Mouse (Mus musculus) heart, embryonic 12.5 days (tissue): ENCODE results near the gene Muc15. TPM values are rescaled to one million over a fixed set of nuclear protein-coding genes. Genes with fewer than 3 reads are reported as not detected.

Experiments used
- ATAC-seq: fragments of 200-750 bp; cut with Nextera tagmentation; 2 replicates; pipeline ENCODE4 v1.8.0; 2017; ENCODE audit warnings: moderate TSS enrichment, moderate library complexity; ENCODE audit not compliant: insufficient number of reproducible peaks, low FRiP score
- H3K27ac ChIP-seq: fragments of 300-500 bp; sonication (generic); 2 replicates; pipeline ENCODE4 v1.5.1; 2016; ENCODE audit warnings: mild to moderate bottlenecking, moderate library complexity; ENCODE audit not compliant: poor library complexity, severe bottlenecking
- H3K27me3 ChIP-seq: fragments of 300-500 bp; sonication (generic); replicated peaks from 2 replicates; pipeline ENCODE4 v1.6.1; 2016; ENCODE audit warnings: mild to moderate bottlenecking, moderate library complexity
- H3K36me3 ChIP-seq: fragments of 300-500 bp; sonication (generic); 2 replicates; pipeline ENCODE4 v1.6.1; 2016; ENCODE audit warnings: mild to moderate bottlenecking, moderate library complexity
- H3K4me1 ChIP-seq: fragments of 300-500 bp; sonication (generic); replicated peaks from 2 replicates; pipeline ENCODE4 v1.6.1; 2016; ENCODE audit warnings: mild to moderate bottlenecking
- H3K4me2 ChIP-seq: fragments of 300-500 bp; sonication (generic); 2 replicates; pipeline ENCODE4 v1.6.1; 2016; ENCODE audit warnings: mild to moderate bottlenecking, moderate library complexity
- H3K4me3 ChIP-seq: fragments of 300-500 bp; sonication (generic); 2 replicates; pipeline ENCODE4 v1.5.1; 2016; ENCODE audit warnings: mild to moderate bottlenecking
- H3K9ac ChIP-seq: fragments of 300-500 bp; sonication (generic); 2 replicates; pipeline ENCODE4 v1.6.1; 2016; ENCODE audit warnings: mild to moderate bottlenecking, moderate library complexity
- H3K9me3 ChIP-seq: fragments of 300-500 bp; sonication (generic); replicated peaks from 2 replicates; pipeline ENCODE4 v1.6.1; 2016; ENCODE audit warnings: mild to moderate bottlenecking, moderate library complexity
- WGBS: fragments of 180-500 bp; shearing (Covaris S2); methylation state at CpG from one replicate; pipeline ENCODE4 v1.1.7; 2016; 5-methylcytosine and 5-hydroxymethylcytosine counted together
- polyA plus RNA-seq: library from polyadenylated mRNA; unstranded; fragments of >200 nt; fragmentation: Nextera tagmentation; extraction: Ambion mirVana; gene quantifications from 2 replicates; pipeline ENCODE4 v1.2.1, GENCODE M21; 2016

Muc15 gene
- not detected in 2 replicates for polyA plus RNA-seq

DNA sequence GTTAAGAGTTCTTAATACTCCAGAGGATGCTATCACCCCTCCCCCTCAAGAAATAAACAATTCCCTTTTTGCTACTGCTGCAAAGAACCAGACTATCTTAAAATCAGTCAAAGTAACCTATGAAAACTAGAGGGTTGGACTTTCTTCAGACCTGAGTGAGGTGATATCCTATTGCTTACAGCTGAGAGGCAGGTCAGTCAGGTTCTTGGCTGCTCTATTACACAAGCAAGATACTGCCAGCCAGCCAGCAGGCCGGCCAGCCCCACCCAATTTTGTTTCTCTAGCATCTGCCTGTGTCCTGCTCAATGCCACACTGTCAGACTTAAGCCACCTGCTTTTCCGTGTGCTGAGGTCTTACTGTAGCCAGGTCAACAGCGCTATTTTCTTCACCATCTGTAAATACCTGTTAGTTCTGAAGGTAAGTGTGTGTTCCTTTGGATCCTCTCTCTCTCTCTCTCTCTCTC, at the start of gene Muc15:
Muc15 (plus strand) TSS at position 51 of the 464 bp plus-strand sequence.
- ATAC-seq, result no peak
- H3K36me3 ChIP-seq, result no peaks in the 10 kb centered on the region
- H3K4me3 ChIP-seq, result no peak within 1 kb of the TSS
- H3K27me3 ChIP-seq, result no peaks in the 10 kb centered on the region
- H3K4me2 ChIP-seq, result no peak within 1 kb of the TSS
- H3K27ac ChIP-seq, result no peak within 1 kb of the TSS
- no peaks in the 10 kb centered on the region for H3K9me3 ChIP-seq
- no peaks in the 10 kb centered on the region for H3K4me1 ChIP-seq
- 43% methylated on average over 3 of the region's 3 CpGs for WGBS
- no peak within 1 kb of the TSS for H3K9ac ChIP-seq

DNA sequence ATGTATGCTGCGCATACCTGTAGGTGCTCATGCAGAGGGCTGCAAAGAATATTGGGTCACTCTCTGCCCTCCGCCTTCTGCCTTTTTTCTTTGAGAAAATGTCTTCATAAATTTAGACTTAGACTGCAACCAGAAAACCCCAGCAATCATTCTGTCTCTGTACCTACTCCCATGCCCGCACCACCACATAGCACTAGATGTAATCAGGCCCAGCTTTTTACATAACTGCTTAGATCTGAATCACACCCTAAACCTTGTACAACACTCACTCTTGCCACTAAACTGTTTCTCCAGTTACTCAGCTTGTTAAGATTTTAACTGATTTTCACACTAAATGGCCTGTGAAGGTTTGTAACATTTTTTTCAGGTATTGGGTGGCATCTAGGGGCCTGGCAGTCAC, 11.7 kb upstream of the Muc15 start:
- no peaks in the 10 kb centered on the region for H3K9me3 ChIP-seq
- H3K4me1 ChIP-seq, result no peaks in the 10 kb centered on the region
- H3K36me3 ChIP-seq, result no peaks in the 10 kb centered on the region
- H3K4me3 ChIP-seq, result no peak overlapping the region
- H3K4me2 ChIP-seq, result no peak overlapping the region
- H3K27ac ChIP-seq, result no peak overlapping the region
- H3K27me3 ChIP-seq, result no peaks in the 10 kb centered on the region
- WGBS, result 88% methylated on average over 3 of the region's 3 CpGs
- no peak for ATAC-seq
- H3K9ac ChIP-seq, result no peak overlapping the region

DNA sequence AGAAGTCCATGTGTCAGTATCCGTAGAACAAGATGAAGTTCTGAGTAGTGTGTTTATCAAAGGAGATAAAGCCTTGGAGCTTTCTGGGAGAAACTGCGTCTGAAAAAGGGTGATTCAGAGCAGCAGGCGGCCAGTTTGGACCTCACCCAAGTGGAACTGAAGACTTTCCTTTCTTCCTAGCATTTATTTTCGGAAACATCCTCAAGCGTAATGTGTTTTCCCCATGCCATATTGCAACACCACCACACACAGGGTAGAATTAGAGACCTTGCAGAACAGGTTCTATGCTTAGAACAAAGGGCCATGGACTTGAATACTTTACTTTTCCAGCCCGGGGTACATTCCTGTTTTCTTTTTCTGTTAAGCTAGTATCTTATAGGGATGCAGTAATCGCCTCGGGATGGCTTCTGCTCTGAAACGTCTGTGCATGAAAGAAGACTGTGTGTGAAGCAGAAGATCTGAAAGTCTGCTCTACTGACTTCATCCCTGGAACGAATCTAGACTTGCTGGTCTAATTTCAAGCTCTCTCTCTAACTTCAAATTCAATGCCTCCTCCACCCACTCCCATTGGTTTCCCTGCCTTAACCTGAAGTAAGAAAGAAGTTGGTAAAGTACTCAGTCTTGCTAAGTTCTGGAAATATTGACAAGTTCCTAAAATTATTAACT, 11.0 kb upstream of the Muc15 start:
- H3K4me3 ChIP-seq, result no peak overlapping the region
- no peak overlapping the region for H3K9ac ChIP-seq
- H3K27me3 ChIP-seq, result no peaks in the 10 kb centered on the region
- 53% methylated on average over 10 of the region's 10 CpGs for WGBS
- no peak overlapping the region; the same call in 1 of the 2 replicates for H3K4me2 ChIP-seq
- ATAC-seq, result no peak
- H3K4me1 ChIP-seq, result no peaks in the 10 kb centered on the region
- peak overlapping the region; percentile 15 for H3K27ac ChIP-seq
- H3K36me3 ChIP-seq, result no peaks in the 10 kb centered on the region
- no peaks in the 10 kb centered on the region for H3K9me3 ChIP-seq

DNA sequence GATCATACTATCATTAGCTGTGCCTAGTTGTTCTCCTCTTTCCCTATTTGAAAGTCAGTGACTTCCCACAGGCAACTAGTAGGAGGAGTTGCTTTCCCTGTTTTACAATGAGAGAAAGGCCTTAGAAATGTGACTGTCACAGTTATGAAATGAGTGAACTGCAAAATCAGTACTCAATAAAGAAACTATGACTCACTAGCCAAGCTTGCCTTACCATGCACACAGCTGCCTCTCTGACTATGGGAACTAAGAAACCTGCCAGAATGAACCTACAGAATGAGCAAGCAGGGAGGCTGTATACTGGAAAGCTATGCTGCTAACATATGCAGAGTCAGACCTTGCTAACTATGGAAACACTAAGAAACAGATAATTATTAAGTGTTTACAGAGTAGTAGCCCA, 2.1 kb upstream of the Muc15 start:
- no peak overlapping the region for H3K4me2 ChIP-seq
- no peak overlapping the region for H3K4me3 ChIP-seq
- H3K4me1 ChIP-seq, result no peaks in the 10 kb centered on the region
- H3K9me3 ChIP-seq, result no peaks in the 10 kb centered on the region
- no peak overlapping the region for H3K27ac ChIP-seq
- no peaks in the 10 kb centered on the region for H3K36me3 ChIP-seq
- no peak for ATAC-seq
- H3K27me3 ChIP-seq, result no peaks in the 10 kb centered on the region
- no peak overlapping the region for H3K9ac ChIP-seq

DNA sequence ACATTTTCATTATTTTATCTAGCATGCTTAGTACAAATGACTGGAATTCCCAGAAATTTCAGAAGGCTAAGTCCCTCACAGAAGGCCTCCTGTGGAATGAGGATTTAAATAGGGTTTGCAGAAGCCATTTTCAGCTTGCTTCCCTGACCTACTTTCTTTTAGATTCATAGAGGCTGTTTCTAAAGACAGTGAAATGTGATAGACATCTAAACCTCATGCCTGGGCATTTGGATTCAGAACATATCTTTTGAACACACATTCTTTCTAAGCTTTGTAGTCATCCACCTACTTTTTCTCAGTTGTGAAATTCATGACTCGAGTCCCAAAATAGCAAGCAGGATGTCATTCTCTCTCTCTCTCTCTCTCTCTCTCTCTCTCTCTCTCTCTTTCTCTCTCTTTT, 1.1 kb downstream of the Muc15 start:
- H3K4me2 ChIP-seq, result no peak overlapping the region
- ATAC-seq, result no peak
- H3K27ac ChIP-seq, result no peak overlapping the region
- H3K36me3 ChIP-seq, result no peaks in the 10 kb centered on the region
- H3K9me3 ChIP-seq, result no peaks in the 10 kb centered on the region
- H3K4me3 ChIP-seq, result no peak overlapping the region
- WGBS, result 77% methylated on average over 1 of the region's 1 CpGs
- no peaks in the 10 kb centered on the region for H3K4me1 ChIP-seq
- H3K27me3 ChIP-seq, result no peaks in the 10 kb centered on the region
- no peak overlapping the region for H3K9ac ChIP-seq

DNA sequence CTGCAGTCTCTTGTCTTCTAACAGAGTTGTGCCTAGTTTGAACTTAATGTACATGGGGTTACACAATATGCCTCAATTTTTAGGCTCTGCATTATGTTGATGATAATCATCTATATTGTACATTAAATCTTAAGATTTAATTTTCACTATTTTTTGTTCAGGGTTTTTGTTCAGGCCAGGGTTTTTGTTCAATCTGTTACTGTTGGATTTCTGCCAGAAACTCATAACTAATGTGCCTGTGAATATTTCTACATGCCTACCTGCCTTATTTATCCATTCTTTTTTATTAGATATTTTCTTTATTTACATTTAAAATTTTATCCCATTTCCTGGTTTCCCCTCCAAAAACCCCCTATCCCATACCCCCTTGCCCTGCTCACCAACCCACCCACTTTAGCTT, 5.0 kb downstream of the Muc15 start:
- H3K4me1 ChIP-seq, result no peaks in the 10 kb centered on the region
- no peak for ATAC-seq
- H3K27me3 ChIP-seq, result no peaks in the 10 kb centered on the region
- H3K9me3 ChIP-seq, result no peaks in the 10 kb centered on the region
- H3K27ac ChIP-seq, result no peak overlapping the region
- no peaks in the 10 kb centered on the region for H3K36me3 ChIP-seq
- no peak overlapping the region for H3K4me2 ChIP-seq
- H3K9ac ChIP-seq, result no peak overlapping the region
- H3K4me3 ChIP-seq, result no peak overlapping the region

DNA sequence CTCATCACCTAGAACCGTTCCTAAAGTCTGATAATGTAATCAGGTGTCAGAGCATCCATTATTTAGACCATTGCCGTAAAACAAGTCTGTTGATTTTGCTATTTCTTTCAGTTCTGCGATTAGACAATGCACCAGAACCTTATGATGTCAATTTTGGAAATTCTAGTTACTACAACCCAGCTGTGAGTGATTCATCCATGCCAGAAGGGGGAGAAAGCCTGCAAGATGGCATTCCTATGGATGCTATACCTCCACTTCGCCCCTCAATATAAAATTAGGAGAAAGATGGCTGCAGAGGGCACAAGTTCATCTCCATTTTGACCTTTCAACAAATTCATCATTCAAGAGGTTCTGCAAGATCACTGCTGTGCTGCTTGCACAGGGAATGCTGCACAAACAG, 16.1 kb downstream of the Muc15 start:
- Histone ChIP-seq H3K9ac (no peak overlapping the region), H3K27ac (no peak overlapping the region), H3K4me1 (no peaks in the 10 kb centered on the region), H3K36me3 (no peaks in the 10 kb centered on the region), H3K4me3 (no peak overlapping the region), H3K9me3 (no peaks in the 10 kb centered on the region), H3K27me3 (no peaks in the 10 kb centered on the region), H3K4me2 (no peak overlapping the region)
- no peak for ATAC-seq
- 77% methylated on average over 4 of the region's 4 CpGs for WGBS

DNA sequence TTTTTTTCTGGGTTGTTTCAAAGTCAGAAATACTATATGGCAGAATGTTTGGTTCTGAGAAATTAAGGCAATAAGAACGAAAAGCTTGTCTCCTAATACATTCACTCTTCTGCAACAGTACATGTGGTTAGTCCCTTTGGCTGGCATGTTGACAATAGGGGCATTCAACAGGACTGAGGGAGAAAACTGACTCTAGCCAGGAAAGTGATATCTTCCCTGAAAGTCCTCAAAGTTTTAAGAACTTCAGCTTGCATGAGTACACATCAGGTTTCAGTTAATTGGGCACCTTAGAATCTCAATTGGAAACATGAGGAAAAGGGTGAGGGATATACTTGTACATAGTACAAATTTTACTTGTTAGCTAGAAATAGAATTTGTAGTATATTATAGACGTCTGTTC, 16.8 kb downstream of the Muc15 start:
- H3K27me3 ChIP-seq, result no peaks in the 10 kb centered on the region
- no peak for ATAC-seq
- WGBS, result 52% methylated on average over 2 of the region's 2 CpGs
- no peak overlapping the region for H3K27ac ChIP-seq
- H3K9ac ChIP-seq, result no peak overlapping the region
- no peaks in the 10 kb centered on the region for H3K36me3 ChIP-seq
- no peak overlapping the region for H3K4me3 ChIP-seq
- H3K4me1 ChIP-seq, result no peaks in the 10 kb centered on the region
- H3K9me3 ChIP-seq, result no peaks in the 10 kb centered on the region
- H3K4me2 ChIP-seq, result no peak overlapping the region

DNA sequence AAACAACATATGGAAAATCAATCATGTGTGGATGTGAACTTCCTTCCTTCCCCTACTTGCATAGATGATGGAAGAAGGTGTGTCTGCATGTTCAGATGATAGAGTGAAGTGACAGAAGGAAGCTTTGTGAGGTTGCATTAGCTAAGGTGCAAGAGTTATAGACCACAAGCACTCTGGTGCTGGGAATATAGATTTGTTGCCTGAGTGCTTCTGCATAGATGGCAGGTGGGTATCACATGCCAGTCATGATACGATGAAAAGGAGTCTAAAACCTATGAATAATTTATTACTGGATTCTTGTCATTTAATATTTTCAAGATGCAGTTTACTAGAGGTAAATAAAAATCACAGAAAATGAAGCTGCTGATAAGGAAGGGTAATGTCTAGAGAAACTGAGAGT, 18.6 kb downstream of the Muc15 start:
- Histone ChIP-seq H3K27me3 (no peaks in the 10 kb centered on the region), H3K9me3 (no peaks in the 10 kb centered on the region), H3K27ac (no peak overlapping the region), H3K4me3 (no peak overlapping the region), H3K4me1 (no peaks in the 10 kb centered on the region), H3K4me2 (no peak overlapping the region), H3K36me3 (no peaks in the 10 kb centered on the region), H3K9ac (no peak overlapping the region)
- WGBS, result 89% methylated on average over 1 of the region's 1 CpGs
- no peak for ATAC-seq

DNA sequence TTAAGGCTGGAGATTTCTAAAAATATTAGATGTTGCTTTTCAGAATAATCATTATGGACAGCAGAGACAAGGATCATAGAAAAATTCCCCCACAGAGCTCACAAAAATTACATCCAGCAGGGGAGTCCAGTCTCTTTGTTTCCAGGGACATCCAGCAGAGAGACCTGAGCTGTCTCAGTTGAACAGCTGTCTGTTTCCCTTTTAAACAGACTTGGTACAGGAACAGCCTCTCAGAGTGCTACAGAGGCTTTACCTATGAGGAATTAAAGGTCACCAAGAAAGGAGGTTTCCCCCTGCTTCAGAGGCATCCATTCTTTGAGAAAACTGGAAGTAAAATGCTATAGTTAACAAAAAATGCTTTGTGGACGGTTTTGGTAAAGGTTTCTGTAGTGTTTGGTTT, 19.4 kb downstream of the Muc15 start:
- no peak overlapping the region for H3K9ac ChIP-seq

DNA sequence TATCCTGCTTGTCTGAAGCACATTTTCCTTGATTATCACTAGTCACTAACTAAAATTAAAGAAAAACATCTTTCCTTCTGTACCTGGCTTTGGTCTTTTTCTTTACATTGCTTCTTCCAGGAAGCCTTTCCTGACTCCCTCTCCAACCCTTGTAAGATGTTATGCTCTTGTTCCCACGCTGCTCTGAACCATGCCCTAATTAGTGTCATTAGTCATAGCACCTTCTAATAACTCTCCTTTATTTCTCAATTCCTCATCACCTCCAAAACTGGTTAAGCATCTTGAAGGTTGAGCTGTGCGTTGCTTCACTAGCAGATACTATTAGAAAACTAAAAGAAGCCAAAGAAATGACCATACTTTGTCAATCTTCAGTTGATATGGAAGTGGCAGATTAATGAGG, 36.4 kb downstream of the Muc15 start:
- Histone ChIP-seq H3K9ac (no peak overlapping the region), H3K4me1 (no peaks in the 10 kb centered on the region), H3K36me3 (no peaks in the 10 kb centered on the region), H3K4me2 (no peak overlapping the region), H3K9me3 (no peaks in the 10 kb centered on the region), H3K27ac (no peak overlapping the region), H3K27me3 (no peaks in the 10 kb centered on the region), H3K4me3 (no peak overlapping the region)
- 73% methylated on average over 2 of the region's 2 CpGs for WGBS
- no peak for ATAC-seq

More for the DNA sequence above, 19.4 kb downstream of the Muc15 start:
- H3K9me3 ChIP-seq, result no peaks in the 10 kb centered on the region
- 57% methylated on average over 1 of the region's 1 CpGs for WGBS
- H3K4me2 ChIP-seq, result no peak overlapping the region
- ATAC-seq, result no peak
- no peak overlapping the region for H3K4me3 ChIP-seq
- H3K27me3 ChIP-seq, result no peaks in the 10 kb centered on the region
- no peaks in the 10 kb centered on the region for H3K36me3 ChIP-seq
- H3K27ac ChIP-seq, result no peak overlapping the region
- H3K4me1 ChIP-seq, result no peaks in the 10 kb centered on the region

DNA sequence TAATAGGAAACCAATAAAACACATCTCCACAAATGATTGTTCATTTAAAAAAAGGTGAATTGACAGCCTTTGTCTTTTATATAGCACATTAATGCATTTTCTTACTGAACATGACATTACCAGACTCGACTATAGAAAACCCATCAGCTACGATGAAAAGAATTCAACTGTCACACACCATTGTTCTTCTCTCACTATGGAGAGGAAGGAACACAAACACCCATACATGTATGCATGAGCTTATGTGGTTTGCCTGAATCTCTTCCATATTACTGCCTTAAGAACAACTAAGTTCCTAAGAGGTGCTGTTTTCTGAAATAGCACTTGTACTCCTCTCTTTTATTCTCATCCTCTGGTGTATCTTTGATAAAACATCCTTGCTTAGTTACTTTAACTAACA, 38.3 kb downstream of the Muc15 start:
- no peak for ATAC-seq
- no peak overlapping the region for H3K9ac ChIP-seq
- WGBS, result 79% methylated on average over 2 of the region's 2 CpGs
- H3K4me3 ChIP-seq, result no peak overlapping the region
- H3K4me1 ChIP-seq, result no peaks in the 10 kb centered on the region
- no peak overlapping the region for H3K27ac ChIP-seq
- no peaks in the 10 kb centered on the region for H3K9me3 ChIP-seq
- H3K27me3 ChIP-seq, result no peaks in the 10 kb centered on the region
- no peak overlapping the region for H3K4me2 ChIP-seq
- H3K36me3 ChIP-seq, result no peaks in the 10 kb centered on the region
